ENCODE assay signal across 29 mouse cellular contexts in genomic region chr9:120089125-120089524, GRCm38 (mm10). TPM values are rescaled to one million over a fixed set of nuclear protein-coding genes. Genes with fewer than 3 reads are reported as not detected.
DNase-seq lines count a peak whose midpoint lies in the region; ATAC-seq and TF ChIP-seq lines count a peak whose summit lies in the region.
"Had no signal": no experiment of that assay in that cellular context is flagged by ENCODE, and none has a peak within 500 bp of the region (broad histone marks: within the 10 kb centered on the region; RNA-seq: fewer than 3 reads in every experiment).

No protein-coding gene starts in this region.

- H3K4me2 ChIP-seq in heart, embryonic 11.5 days = no peak overlapping the region
- no peak overlapping the region for H3K4me2 ChIP-seq in lung, embryonic 14.5 days
- H3K4me2 ChIP-seq in lung, postnatal 0 days (replicated peaks; ENCODE audit: low read depth, low read length) = no peak overlapping the region
- H3K4me2 ChIP-seq: heart, embryonic 13.5 days; limb, embryonic 12.5 days; liver, embryonic 13.5 days; neural tube, embryonic 15.5 days had no signal

- H3K27me3 ChIP-seq in heart, embryonic 10.5 days (ENCODE audit: insufficient read depth, poor library complexity, severe bottlenecking) = peaks cover 4% of the 10 kb centered on the region; the same call in 1 of the 2 replicates
- H3K27me3 ChIP-seq in heart, embryonic 11.5 days (ENCODE audit: control insufficient read depth, insufficient read depth, low read length) = no peaks in the 10 kb centered on the region
- no peaks in the 10 kb centered on the region for H3K27me3 ChIP-seq in lung, embryonic 14.5 days (ENCODE audit: insufficient read depth, low read length)
- H3K27me3 ChIP-seq in lung, postnatal 0 days (replicated peaks; ENCODE audit: insufficient read depth, low read length) = no peaks in the 10 kb centered on the region
- H3K27me3 ChIP-seq: heart, embryonic 13.5 days; limb, embryonic 12.5 days; liver, embryonic 13.5 days; neural tube, embryonic 15.5 days had no signal

- TF ChIP-seq CTCF in lung, embryonic 14.5 days (IDR thresholded peaks at IDR 0.05; ENCODE audit: low read depth) = 0 out of 2 replicates have a peak, but pooled peaks have one; percentile 2
- TF ChIP-seq CTCF in lung, postnatal 0 days (IDR thresholded peaks at IDR 0.05) = no peak
- TF ChIP-seq CTCF in left cerebral cortex, adult 2 months (IDR thresholded peaks at IDR 0.05) = no peak; the same call in 1 of the 2 replicates

- intact Hi-C loops in left cerebral cortex, adult 2 months (cut with DNase I) = no loop called here

- WGBS in heart, embryonic 10.5 days = 86% methylated on average over 7 of the region's 7 CpGs
- WGBS in heart, embryonic 11.5 days (ENCODE audit: insufficient replicate concordance) = 78% methylated on average over 7 of the region's 7 CpGs
- 84% methylated on average over 7 of the region's 7 CpGs for WGBS in lung, embryonic 14.5 days
- 88% methylated on average over 7 of the region's 7 CpGs for WGBS in lung, postnatal 0 days

- TF ChIP-seq EP300 in lung, postnatal 0 days (IDR thresholded peaks at IDR 0.05) = no peak

- H3K9me3 ChIP-seq in heart, embryonic 10.5 days = no peaks in the 10 kb centered on the region
- H3K9me3 ChIP-seq in heart, embryonic 11.5 days (replicated peaks; ENCODE audit: control insufficient read depth, low read length) = 0 out of 2 replicates have a peak, but pooled peaks cover 4% of the 10 kb centered on the region
- no peaks in the 10 kb centered on the region for H3K9me3 ChIP-seq in lung, embryonic 14.5 days (ENCODE audit: low read depth, low read length)
- H3K9me3 ChIP-seq in lung, postnatal 0 days (ENCODE audit: low read length) = no peaks in the 10 kb centered on the region
- H3K9me3 ChIP-seq: heart, embryonic 13.5 days; liver, embryonic 13.5 days; midbrain, embryonic 10.5 days; neural tube, embryonic 15.5 days had no signal

- H3K4me3 ChIP-seq in heart, embryonic 10.5 days = no peak overlapping the region
- no peak overlapping the region for H3K4me3 ChIP-seq in heart, embryonic 11.5 days (ENCODE audit: low read depth, low read length)
- H3K4me3 ChIP-seq in lung, embryonic 14.5 days (ENCODE audit: low read depth, low read length) = no peak overlapping the region
- H3K4me3 ChIP-seq in lung, postnatal 0 days (ENCODE audit: low read depth, low read length) = no peak overlapping the region
- H3K4me3 ChIP-seq in left cerebral cortex, adult 2 months = no peak overlapping the region
- H3K4me3 ChIP-seq: heart, embryonic 13.5 days; limb, embryonic 12.5 days; liver, embryonic 13.5 days; midbrain, embryonic 10.5 days; neural tube, embryonic 15.5 days had no signal

- no peak for ATAC-seq in heart, embryonic 11.5 days (replicated peaks; ENCODE audit: insufficient number of reproducible peaks, low FRiP score, low TSS enrichment)
- ATAC-seq in lung, embryonic 14.5 days (ENCODE audit: insufficient read depth) = no peak
- no peak for ATAC-seq in lung, postnatal 0 days
- ATAC-seq: forebrain, embryonic 16.5 days; hindbrain, postnatal 0 days had no signal

- no peak overlapping the region for H3K9ac ChIP-seq in heart, embryonic 11.5 days (ENCODE audit: low read depth, low read length)
- H3K9ac ChIP-seq in lung, embryonic 14.5 days = no peak overlapping the region
- H3K9ac ChIP-seq in lung, postnatal 0 days (replicated peaks; ENCODE audit: low read depth) = no peak overlapping the region
- H3K9ac ChIP-seq: heart, embryonic 13.5 days; limb, embryonic 12.5 days; liver, embryonic 13.5 days; neural tube, embryonic 15.5 days had no signal

- H3K4me1 ChIP-seq in heart, embryonic 10.5 days = peaks cover under 1% of the 10 kb centered on the region; the same call in 1 of the 2 replicates
- H3K4me1 ChIP-seq in heart, embryonic 11.5 days (ENCODE audit: control insufficient read depth, insufficient read depth, low read length) = no peaks in the 10 kb centered on the region
- no peaks in the 10 kb centered on the region for H3K4me1 ChIP-seq in lung, embryonic 14.5 days (ENCODE audit: insufficient read depth)
- H3K4me1 ChIP-seq in lung, postnatal 0 days (ENCODE audit: insufficient read depth, low read depth, low read length) = no peaks in the 10 kb centered on the region
- H3K4me1 ChIP-seq: limb, embryonic 12.5 days; liver, embryonic 13.5 days; midbrain, embryonic 10.5 days; neural tube, embryonic 15.5 days had no signal

- peak; percentile 14 for DNase-seq in heart, embryonic 10.5 days (ENCODE audit: low spot score)
- DNase-seq in lung, embryonic 14.5 days = no peak
- DNase-seq in lung, postnatal 0 days (ENCODE audit: low spot score) = no peak
- DNase-seq in ES-CJ7 (ENCODE audit: low read depth, low spot score) = peak; percentile 53
- DNase-seq in induced T-regulatory cell, adult 2 months (ENCODE audit: low read depth) = peak; percentile 43
- no peak for DNase-seq in left cerebral cortex, adult 2 months (ENCODE audit: extremely low spot score in 1 of 2, low spot score in 2 of 2)
- DNase-seq: adrenal gland, postnatal 36 days; B cell, adult 2 months; cerebellum, adult 9-11 months; gastrocnemius, postnatal 36 days; heart, postnatal 14 days; kidney, adult 18-20 months; liver, embryonic 13.5 days; right cerebral cortex, adult 18-20 months; right cerebral cortex, postnatal 4 days; thymus, postnatal 36 days had no signal

- H3K36me3 ChIP-seq in heart, embryonic 10.5 days = no peaks in the 10 kb centered on the region
- no peaks in the 10 kb centered on the region for H3K36me3 ChIP-seq in heart, embryonic 11.5 days (ENCODE audit: control insufficient read depth, insufficient read depth, low read length)
- H3K36me3 ChIP-seq in lung, embryonic 14.5 days (ENCODE audit: insufficient read depth) = no peaks in the 10 kb centered on the region
- no peaks in the 10 kb centered on the region for H3K36me3 ChIP-seq in lung, postnatal 0 days (ENCODE audit: insufficient read depth, low read length)
- H3K36me3 ChIP-seq: heart, embryonic 13.5 days; limb, embryonic 12.5 days; liver, embryonic 13.5 days; midbrain, embryonic 10.5 days; neural tube, embryonic 15.5 days had no signal

- H3K27ac ChIP-seq in heart, embryonic 10.5 days = no peak overlapping the region
- H3K27ac ChIP-seq in heart, embryonic 11.5 days (ENCODE audit: low read depth, low read length) = no peak overlapping the region
- H3K27ac ChIP-seq in lung, embryonic 14.5 days (ENCODE audit: low read depth) = no peak overlapping the region
- H3K27ac ChIP-seq in lung, postnatal 0 days (ENCODE audit: low read length) = no peak overlapping the region
- H3K27ac ChIP-seq in left cerebral cortex, adult 2 months = no peak overlapping the region
- H3K27ac ChIP-seq: heart, embryonic 13.5 days; hindbrain, postnatal 0 days; limb, embryonic 12.5 days; liver, embryonic 13.5 days; macrophage; midbrain, embryonic 10.5 days; neural tube, embryonic 15.5 days had no signal

RNA-seq across cellular contexts. Expression of gene Ccr8, which starts 2.8 kb away (rescaled TPM):
- not detected in 2 replicates for polyA plus RNA-seq in heart, embryonic 10.5 days (2016; fragmentation: Nextera tagmentation; extraction: Ambion mirVana)
- polyA plus RNA-seq in heart, embryonic 11.5 days (2014; fragmentation: Nextera tagmentation; extraction: Ambion mirVana) = not detected in 2 replicates
- 0.16 TPM in 1 of 2 replicates, not detected in the other for polyA plus RNA-seq in lung, embryonic 14.5 days (2014; fragmentation: Nextera tagmentation; extraction: Ambion mirVana)
- 0.23 TPM in 2 replicates for polyA plus RNA-seq in lung, postnatal 0 days (2015; fragmentation: Nextera tagmentation; extraction: Ambion mirVana)
- not detected for total RNA-seq in left cerebral cortex, adult 2 months (2021)
- total RNA-seq: adrenal gland, postnatal 36 days; common myeloid progenitor, adult 5-6 weeks; gastrocnemius, postnatal 36 days; hindbrain, postnatal 0 days; layer of hippocampus, postnatal 25 days; left cerebral cortex, postnatal 14 days had no signal
- polyA plus RNA-seq: forebrain, embryonic 16.5 days; heart, embryonic 13.5 days; hindbrain, embryonic 11.5 days; hindbrain, postnatal 0 days; kidney, embryonic 16.5 days; limb, embryonic 12.5 days; liver, embryonic 13.5 days; macrophage; midbrain, embryonic 10.5 days; neural tube, embryonic 15.5 days had no signal

RNA-seq across cellular contexts. Expression of gene Cx3cr1, which starts 19.4 kb away (rescaled TPM):
- polyA plus RNA-seq in heart, embryonic 10.5 days (2016; fragmentation: Nextera tagmentation; extraction: Ambion mirVana) = 1.1 and 4.1 TPM in 2 replicates
- 2.3 and 3.1 TPM in 2 replicates for polyA plus RNA-seq in heart, embryonic 11.5 days (2014; fragmentation: Nextera tagmentation; extraction: Ambion mirVana)
- 8.7 and 9.7 TPM in 2 replicates for polyA plus RNA-seq in lung, embryonic 14.5 days (2014; fragmentation: Nextera tagmentation; extraction: Ambion mirVana)
- polyA plus RNA-seq in lung, postnatal 0 days (2015; fragmentation: Nextera tagmentation; extraction: Ambion mirVana) = 8.0 and 9.3 TPM in 2 replicates
- total RNA-seq in left cerebral cortex, adult 2 months (2021) = 10 to 100 TPM; 28.6 to 30.9 TPM

RNA-seq across cellular contexts. Expression of gene Slc25a38, which starts 21.0 kb away (rescaled TPM):
- polyA plus RNA-seq in heart, embryonic 10.5 days (2016; fragmentation: Nextera tagmentation; extraction: Ambion mirVana) = 39.8 and 42.1 TPM in 2 replicates
- polyA plus RNA-seq in heart, embryonic 11.5 days (2014; fragmentation: Nextera tagmentation; extraction: Ambion mirVana) = 35.4 and 40.5 TPM in 2 replicates
- polyA plus RNA-seq in lung, embryonic 14.5 days (2014; fragmentation: Nextera tagmentation; extraction: Ambion mirVana) = 26.9 and 31.4 TPM in 2 replicates
- polyA plus RNA-seq in lung, postnatal 0 days (2015; fragmentation: Nextera tagmentation; extraction: Ambion mirVana) = 20.0 and 20.9 TPM in 2 replicates
- 10 to 100 TPM; 24.3 to 24.9 TPM for total RNA-seq in left cerebral cortex, adult 2 months (2021)

RNA-seq across cellular contexts. Expression of gene Rpsa, which starts 38.4 kb away (rescaled TPM):
- polyA plus RNA-seq in heart, embryonic 10.5 days (2016; fragmentation: Nextera tagmentation; extraction: Ambion mirVana) = 1,047 and 1,189 TPM in 2 replicates
- polyA plus RNA-seq in heart, embryonic 11.5 days (2014; fragmentation: Nextera tagmentation; extraction: Ambion mirVana) = 1,140 and 1,315 TPM in 2 replicates
- polyA plus RNA-seq in lung, embryonic 14.5 days (2014; fragmentation: Nextera tagmentation; extraction: Ambion mirVana) = 2,022 and 2,170 TPM in 2 replicates
- polyA plus RNA-seq in lung, postnatal 0 days (2015; fragmentation: Nextera tagmentation; extraction: Ambion mirVana) = 616 and 675 TPM in 2 replicates
- total RNA-seq in left cerebral cortex, adult 2 months (2021) = 100 to 1,000 TPM; 398 to 400 TPM

Comparison
In these comparisons a context has a peak if more than half of its experiments do, and no peak if none do; other contexts are left out.
1. DNase-seq: peak in heart, embryonic 10.5 days (single experiment), ES-CJ7 (single experiment) and induced T-regulatory cell, adult 2 months (single experiment); none in lung, embryonic 14.5 days (single experiment), lung, postnatal 0 days (single experiment) and left cerebral cortex, adult 2 months (0 of 2).